Mouse (Mus musculus): ENCODE measurements around the gene Gpr88. TPM values are rescaled to one million over a fixed set of nuclear protein-coding genes. Genes with fewer than 3 reads are reported as not detected.
"Not testable (repeated sequence)": the region's sequence is repeated elsewhere in the genome, so short reads cannot be mapped to it uniquely, and the experiment has no call there.

Gene Gpr88
- total RNA-seq, 2 experiments from 2014 or later, result 0.23 to 0.69 TPM

GRCm38 (mm10) chr3:116251481-116252254 lies 1.6 kb downstream of the Gpr88 start:
- DNase-seq, result peak; percentile 39
- intact Hi-C loops (cut with DNase I; ENCODE audit: low total_unique reads), result no loop called here

- intact Hi-C loops (cut with DNase I; ENCODE audit: low total_unique reads), result no loop called here
- no peak for DNase-seq
Observed at GRCm38 (mm10) chr3:116249026-116249425, 4.3 kb downstream of the Gpr88 start.

GRCm38 (mm10) chr3:116244476-116244875 lies 8.8 kb downstream of the Gpr88 start:
- no peak for DNase-seq
- intact Hi-C loops (cut with DNase I; ENCODE audit: low total_unique reads), result no loop called here

- intact Hi-C loops (cut with DNase I; ENCODE audit: low total_unique reads), result no loop called here
- no peak for DNase-seq
Observed at GRCm38 (mm10) chr3:116242685-116243084, 10.6 kb downstream of the Gpr88 start.

- no peak for DNase-seq
- intact Hi-C loops (cut with DNase I; ENCODE audit: low total_unique reads), result no loop called here
Observed at GRCm38 (mm10) chr3:116237527-116237926, 15.8 kb downstream of the Gpr88 start.

- intact Hi-C loops (cut with DNase I; ENCODE audit: low total_unique reads), result no loop called here
- no peak for DNase-seq
Observed at GRCm38 (mm10) chr3:116236856-116237255, 16.4 kb downstream of the Gpr88 start.

- intact Hi-C loops (cut with DNase I; ENCODE audit: low total_unique reads), result no loop called here
- no peak for DNase-seq
Observed at GRCm38 (mm10) chr3:116233515-116233914, 19.8 kb downstream of the Gpr88 start.

- no peak for DNase-seq
- intact Hi-C loops (cut with DNase I; ENCODE audit: low total_unique reads), result no loop called here
Observed at GRCm38 (mm10) chr3:116232763-116233162, 20.5 kb downstream of the Gpr88 start.

GRCm38 (mm10) chr3:116229336-116229735 lies 24.0 kb downstream of the Gpr88 start:
- DNase-seq, result no peak
- intact Hi-C loops (cut with DNase I; ENCODE audit: low total_unique reads), result no loop called here

GRCm38 (mm10) chr3:116228360-116229245 lies 24.7 kb downstream of the Gpr88 start:
- intact Hi-C loops (cut with DNase I; ENCODE audit: low total_unique reads), result no loop called here
- DNase-seq, result no peak

GRCm38 (mm10) chr3:116227383-116227782 lies 25.9 kb downstream of the Gpr88 start:
- no peak for DNase-seq
- intact Hi-C loops (cut with DNase I; ENCODE audit: low total_unique reads), result no loop called here

GRCm38 (mm10) chr3:116226915-116227314 lies 26.4 kb downstream of the Gpr88 start:
- intact Hi-C loops (cut with DNase I; ENCODE audit: low total_unique reads), result no loop called here
- no peak for DNase-seq

- intact Hi-C loops (cut with DNase I; ENCODE audit: low total_unique reads), result no loop called here
- DNase-seq, result no peak
Observed at GRCm38 (mm10) chr3:116222511-116223243, 30.6 kb downstream of the Gpr88 start.

- DNase-seq, result no peak
- intact Hi-C loops (cut with DNase I; ENCODE audit: low total_unique reads), result no loop called here
Observed at GRCm38 (mm10) chr3:116221686-116222010, 31.7 kb downstream of the Gpr88 start.

- no peak for DNase-seq
- intact Hi-C loops (cut with DNase I; ENCODE audit: low total_unique reads), result no loop called here
Observed at GRCm38 (mm10) chr3:116220980-116221685, 32.2 kb downstream of the Gpr88 start.

- DNase-seq; intact Hi-C loops (cut with DNase I; ENCODE audit: low total_unique reads): not testable (repeated sequence)
Observed at GRCm38 (mm10) chr3:116217398-116217797, 35.9 kb downstream of the Gpr88 start.

GRCm38 (mm10) chr3:116216261-116216660 lies 37.0 kb downstream of the Gpr88 start:
- intact Hi-C loops (cut with DNase I; ENCODE audit: low total_unique reads), result no loop called here
- DNase-seq, result no peak

GRCm38 (mm10) chr3:116211639-116212038 lies 41.7 kb downstream of the Gpr88 start:
- no peak for DNase-seq
- intact Hi-C loops (cut with DNase I; ENCODE audit: low total_unique reads), result no loop called here

GRCm38 (mm10) chr3:116210720-116211121 lies 42.6 kb downstream of the Gpr88 start:
- intact Hi-C loops (cut with DNase I; ENCODE audit: low total_unique reads), result no loop called here
- DNase-seq, result peak; percentile 17

GRCm38 (mm10) chr3:116209214-116209613 lies 44.1 kb downstream of the Gpr88 start:
- intact Hi-C loops (cut with DNase I; ENCODE audit: low total_unique reads), result no loop called here

More at GRCm38 (mm10) chr3:116209214-116209613, 44.1 kb downstream of the Gpr88 start:
- DNase-seq, result no peak

Measured in gastrocnemius, postnatal 14 days (tissue).